Mouse (Mus musculus): ENCODE results near the gene Arl8b. TPM values are rescaled to one million over a fixed set of nuclear protein-coding genes. Genes with fewer than 3 reads are reported as not detected.

Gene Arl8b
- polyA plus RNA-seq, 1 experiment from 2014 or later = 38.0 TPM

DNA sequence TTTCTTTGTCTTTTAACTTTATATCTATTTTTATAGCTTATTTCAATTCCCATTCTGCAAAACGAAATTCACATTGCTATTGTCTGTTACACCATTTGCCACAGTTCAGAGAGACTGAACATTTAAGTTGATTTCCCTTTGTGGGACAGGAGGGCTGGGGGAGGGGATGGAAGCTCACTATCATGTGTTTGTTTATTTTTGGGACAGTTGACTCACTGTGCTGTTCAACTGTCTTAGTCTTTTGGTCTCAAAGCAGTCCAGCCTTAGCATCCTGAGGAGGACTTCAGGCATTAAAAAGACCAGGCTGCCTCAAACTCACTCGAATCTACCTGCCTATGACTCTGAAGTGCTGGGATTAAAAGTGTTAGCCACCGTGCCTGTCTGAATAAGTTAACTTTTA is 43.2 kb downstream of the Arl8b start:
- WGBS (ENCODE audit: insufficient replicate concordance) = 46% methylated on average over 3 of the region's 3 CpGs

DNA sequence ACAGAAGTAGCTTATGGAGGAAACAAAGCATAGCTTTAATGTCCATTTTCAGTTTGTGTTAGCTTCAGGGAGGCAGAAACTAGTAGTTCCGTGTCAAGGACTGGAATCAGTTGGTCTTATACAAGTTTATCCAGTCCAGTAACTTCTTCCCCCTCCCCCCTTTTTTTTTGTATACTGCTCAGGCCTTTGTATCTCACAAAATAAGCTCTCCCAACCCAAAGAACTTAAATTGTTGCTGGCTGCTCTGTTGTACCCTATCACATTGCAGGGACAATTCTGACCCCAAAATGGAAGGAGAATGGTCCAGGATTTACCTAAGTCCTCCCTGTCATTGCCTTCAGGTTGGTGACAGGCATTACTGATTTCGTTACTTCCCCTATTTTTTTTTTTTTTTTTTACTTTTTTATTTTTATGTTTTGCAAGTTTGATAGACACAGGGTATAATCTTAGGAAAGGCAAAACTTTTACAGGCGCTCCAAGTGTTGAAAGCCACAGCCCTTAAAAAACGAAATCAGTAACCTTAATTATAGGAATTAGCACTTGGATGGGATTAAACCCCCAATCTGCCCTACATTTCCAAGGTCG is 44.5 kb downstream of the Arl8b start:
- Histone ChIP-seq H3K4me1 (replicated peaks) (peaks cover 51% of the 10 kb centered on the region), H3K36me3 (peaks cover 17% of the 10 kb centered on the region), H3K27me3 (no peaks in the 10 kb centered on the region), H3K9me3 (replicated peaks) (no peaks in the 10 kb centered on the region), H3K4me2 (peak overlapping the region; percentile 99), H3K27ac (no peak overlapping the region), H3K4me3 (replicated peaks) (peak overlapping the region; percentile 92), H3K9ac (peak overlapping the region; percentile 56)
- 26% methylated on average over 5 of the region's 5 CpGs for WGBS (ENCODE audit: insufficient replicate concordance)
- DNase-seq (no peak), ATAC-seq (ENCODE audit: low read depth) (no peak)

More for the DNA sequence above, 43.2 kb downstream of the Arl8b start:
- Histone ChIP-seq H3K9ac (no peak overlapping the region), H3K27me3 (no peaks in the 10 kb centered on the region), H3K4me3 (replicated peaks) (no peak overlapping the region), H3K9me3 (replicated peaks) (no peaks in the 10 kb centered on the region), H3K4me1 (replicated peaks) (peaks cover 38% of the 10 kb centered on the region), H3K4me2 (no peak overlapping the region), H3K36me3 (peaks cover 29% of the 10 kb centered on the region), H3K27ac (0 out of 2 replicates have a peak overlapping the region, but pooled peaks have one; percentile 14)
- no peak for DNase-seq
- ATAC-seq (ENCODE audit: low read depth) = no peak

DNA sequence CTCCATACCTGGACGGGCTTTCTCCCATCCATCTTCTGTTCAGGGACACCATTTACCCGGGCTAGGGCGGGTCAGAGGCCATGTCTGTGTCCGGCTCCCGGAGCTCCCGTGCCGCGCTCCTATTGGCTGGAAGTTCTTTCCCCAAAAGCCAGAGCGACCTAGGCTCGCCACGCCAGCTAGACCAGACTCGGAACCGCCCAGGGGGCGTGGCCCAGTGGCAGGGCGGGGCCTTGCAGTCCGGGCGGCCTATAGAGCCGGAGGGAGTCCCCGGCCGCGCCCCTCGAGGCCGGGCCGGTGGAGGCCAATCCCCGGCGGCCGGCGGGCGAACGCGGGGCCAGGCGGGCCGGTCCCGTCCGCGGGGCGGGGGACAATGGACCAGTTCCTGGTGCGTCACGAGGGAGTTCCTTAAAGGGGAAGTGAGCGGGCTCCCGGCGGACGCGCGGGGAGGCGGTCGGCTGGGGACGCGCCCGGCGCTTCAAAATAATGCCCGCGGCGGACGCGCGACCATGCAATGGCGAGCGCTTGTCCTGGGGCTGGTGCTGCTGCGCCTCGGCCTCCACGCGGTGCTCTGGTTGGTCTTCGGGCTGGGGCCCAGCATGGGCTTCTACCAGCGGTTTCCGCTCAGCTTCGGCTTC is 45.5 kb downstream of the Arl8b start, which contains the start of gene Edem1:
Edem1 (plus strand) TSS at position 408 of the 635 bp plus-strand sequence.
- Histone ChIP-seq H3K4me3 (replicated peaks) (peak within 1 kb of the TSS; percentile 92), H3K9ac (peak within 1 kb of the TSS; percentile 92)
- WGBS (ENCODE audit: insufficient replicate concordance) = under 1% methylated on average over 67 of the region's 67 CpGs

DNA sequence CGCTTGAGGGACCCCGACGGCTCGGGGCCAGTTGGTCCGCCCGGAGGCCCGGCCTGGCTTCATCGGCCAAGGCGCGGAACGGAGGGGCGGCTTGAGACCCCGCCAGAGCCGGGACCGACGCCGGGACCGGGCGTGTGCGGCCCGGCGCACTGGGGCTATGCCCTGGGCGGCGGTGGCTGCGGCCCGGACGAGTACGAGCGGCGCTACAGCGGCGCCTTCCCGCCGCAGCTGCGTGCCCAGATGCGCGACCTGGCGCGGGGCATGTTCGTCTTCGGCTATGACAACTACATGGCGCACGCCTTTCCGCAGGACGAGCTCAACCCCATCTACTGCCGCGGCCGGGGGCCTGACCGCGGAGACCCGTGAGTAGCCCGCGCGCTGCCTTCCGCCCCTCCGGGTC is 46.0 kb downstream of the Arl8b start:
- no peaks in the 10 kb centered on the region for H3K9me3 ChIP-seq (replicated peaks)
- peaks cover 66% of the 10 kb centered on the region for H3K4me1 ChIP-seq (replicated peaks)
- DNase-seq (peak; percentile 27), ATAC-seq (ENCODE audit: low read depth) (peak; percentile 35)
- H3K9ac ChIP-seq = peak overlapping the region; percentile 92
- H3K4me3 ChIP-seq (replicated peaks) = peak overlapping the region; percentile 92
- WGBS (ENCODE audit: insufficient replicate concordance) = under 1% methylated on average over 56 of the region's 56 CpGs
- H3K27me3 ChIP-seq = no peaks in the 10 kb centered on the region
- H3K4me2 ChIP-seq = peak overlapping the region; percentile 99
- H3K27ac ChIP-seq = peak overlapping the region; percentile 78
- peaks cover 3% of the 10 kb centered on the region; the same call in 1 of the 2 replicates for H3K36me3 ChIP-seq

More for the DNA sequence above, 45.5 kb downstream of the Arl8b start, which contains the start of gene Edem1:
- Histone ChIP-seq H3K9me3 (replicated peaks) (no peaks in the 10 kb centered on the region), H3K36me3 (peaks cover 8% of the 10 kb centered on the region; the same call in 1 of the 2 replicates), H3K27me3 (no peaks in the 10 kb centered on the region), H3K27ac (peak within 1 kb of the TSS; percentile 78), H3K4me2 (peak within 1 kb of the TSS; percentile 99), H3K4me1 (replicated peaks) (peaks cover 61% of the 10 kb centered on the region)
- DNase-seq (peak; percentile 98), ATAC-seq (ENCODE audit: low read depth) (peak; percentile 99)

DNA sequence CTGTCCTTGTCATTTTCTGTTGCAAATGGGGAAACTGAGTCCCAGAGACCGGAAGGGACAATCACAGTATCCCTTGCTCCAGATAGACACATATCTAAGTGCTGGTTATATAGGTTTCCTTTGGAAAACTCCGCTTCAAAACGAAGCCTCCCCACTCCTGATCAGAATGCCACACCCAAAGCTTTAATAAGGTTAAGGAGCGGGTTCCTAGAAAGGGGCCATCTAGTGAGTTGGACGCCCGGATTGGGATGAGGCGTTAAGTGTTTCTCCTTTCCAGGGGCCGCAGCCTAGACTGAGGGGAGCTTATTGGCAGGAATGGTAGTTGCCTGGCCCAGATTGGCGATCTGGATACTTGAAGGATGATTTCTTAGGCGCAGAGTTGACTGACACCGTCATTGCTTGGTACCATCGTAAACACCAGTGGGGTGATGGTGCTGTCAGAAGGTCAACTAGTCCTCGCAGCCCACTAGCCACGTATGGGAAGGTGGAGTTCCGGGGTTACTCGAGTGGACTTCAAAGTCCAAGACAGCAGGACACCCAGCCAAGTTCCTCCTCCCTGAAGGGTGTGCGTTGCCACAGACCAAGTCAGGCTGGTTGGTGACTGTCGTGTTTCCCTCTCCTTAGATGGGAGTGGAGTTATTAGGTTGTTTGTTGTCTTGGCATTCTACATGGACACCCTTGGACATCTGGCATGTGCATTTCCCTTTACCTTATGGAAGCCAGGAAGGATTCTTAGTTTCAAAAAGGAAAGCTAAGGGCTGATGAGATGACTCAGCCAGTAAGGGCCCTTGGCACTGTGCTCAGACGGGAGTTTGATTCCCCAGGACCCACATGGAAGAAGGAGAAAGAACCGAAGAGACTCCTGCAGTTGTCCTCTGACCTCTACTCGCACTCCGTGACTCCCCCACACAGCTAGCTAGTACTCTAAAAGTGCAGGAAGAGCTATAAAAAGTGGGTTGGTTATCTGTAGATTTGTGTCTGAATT is 46.8 kb downstream of the Arl8b start:
- Histone ChIP-seq H3K36me3 (no peaks in the 10 kb centered on the region), H3K4me1 (replicated peaks) (peaks cover 73% of the 10 kb centered on the region), H3K9ac (peak overlapping the region; percentile 92), H3K27ac (peak overlapping the region; percentile 78; the same call in 1 of the 2 replicates), H3K4me2 (peak overlapping the region; percentile 99), H3K4me3 (replicated peaks) (peak overlapping the region; percentile 92), H3K27me3 (no peaks in the 10 kb centered on the region), H3K9me3 (replicated peaks) (no peaks in the 10 kb centered on the region)
- WGBS (ENCODE audit: insufficient replicate concordance) = 15% methylated on average over 22 of the region's 22 CpGs
- no peak for ATAC-seq (ENCODE audit: low read depth)
- DNase-seq = peak; percentile 7

DNA sequence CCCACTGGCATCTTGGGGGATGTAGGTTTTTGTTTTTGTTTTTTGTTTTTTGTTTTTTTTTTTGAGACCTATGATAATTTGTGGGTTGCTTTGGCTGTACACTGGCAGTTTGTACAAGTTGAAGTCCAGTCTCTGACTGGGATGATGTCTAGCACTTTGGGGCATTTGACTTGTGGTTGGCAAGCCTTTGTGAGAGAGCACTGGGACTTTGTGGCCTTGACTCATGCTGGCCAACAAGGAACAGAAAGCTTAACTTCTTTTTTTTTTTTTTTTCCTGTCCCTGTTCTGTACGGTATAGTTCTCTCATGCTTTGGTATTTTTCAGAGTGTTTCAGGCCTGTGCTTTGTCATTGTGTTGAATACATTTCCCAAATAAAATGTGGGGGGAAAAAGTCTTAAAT is 49.3 kb downstream of the Arl8b start:
- 56% methylated on average over 1 of the region's 1 CpGs for WGBS (ENCODE audit: insufficient replicate concordance)
- Histone ChIP-seq H3K27ac (no peak overlapping the region), H3K9me3 (replicated peaks) (no peaks in the 10 kb centered on the region), H3K4me3 (replicated peaks) (no peak overlapping the region), H3K9ac (no peak overlapping the region), H3K4me1 (replicated peaks) (peaks cover 77% of the 10 kb centered on the region), H3K36me3 (no peaks in the 10 kb centered on the region), H3K4me2 (no peak overlapping the region), H3K27me3 (no peaks in the 10 kb centered on the region)
- no peak for DNase-seq
- ATAC-seq (ENCODE audit: low read depth) = no peak

DNA sequence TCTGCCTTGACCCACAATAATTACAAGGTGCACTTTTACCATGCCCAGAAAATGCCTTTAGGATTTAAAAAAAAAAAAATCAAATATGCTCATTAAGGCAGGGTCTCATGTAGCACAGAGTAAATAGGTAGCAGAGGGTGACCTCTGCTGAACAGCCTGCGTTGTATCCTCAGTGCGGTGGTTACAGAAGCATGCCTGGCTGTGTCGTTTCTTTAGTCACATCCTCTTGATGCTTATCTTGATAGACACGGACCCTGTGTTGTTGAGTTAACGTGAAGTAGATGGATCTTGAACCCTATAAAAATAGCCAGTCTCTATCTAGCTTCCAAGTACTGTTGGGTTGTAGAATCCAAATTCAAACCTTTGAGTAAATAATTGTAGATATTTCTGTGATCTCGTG is 50.1 kb downstream of the Arl8b start:
- DNase-seq (no peak), ATAC-seq (ENCODE audit: low read depth) (no peak)
- no peaks in the 10 kb centered on the region for H3K9me3 ChIP-seq (replicated peaks)
- 27% methylated on average over 6 of the region's 6 CpGs for WGBS (ENCODE audit: insufficient replicate concordance)
- H3K36me3 ChIP-seq = peaks cover 2% of the 10 kb centered on the region; the same call in 1 of the 2 replicates
- 0 out of 2 replicates have a peak overlapping the region, but pooled peaks have one; percentile 24 for H3K4me2 ChIP-seq
- H3K4me1 ChIP-seq (replicated peaks) = peaks cover 75% of the 10 kb centered on the region
- H3K27me3 ChIP-seq = no peaks in the 10 kb centered on the region
- no peak overlapping the region for H3K9ac ChIP-seq
- H3K4me3 ChIP-seq (replicated peaks) = no peak overlapping the region
- H3K27ac ChIP-seq = no peak overlapping the region

DNA sequence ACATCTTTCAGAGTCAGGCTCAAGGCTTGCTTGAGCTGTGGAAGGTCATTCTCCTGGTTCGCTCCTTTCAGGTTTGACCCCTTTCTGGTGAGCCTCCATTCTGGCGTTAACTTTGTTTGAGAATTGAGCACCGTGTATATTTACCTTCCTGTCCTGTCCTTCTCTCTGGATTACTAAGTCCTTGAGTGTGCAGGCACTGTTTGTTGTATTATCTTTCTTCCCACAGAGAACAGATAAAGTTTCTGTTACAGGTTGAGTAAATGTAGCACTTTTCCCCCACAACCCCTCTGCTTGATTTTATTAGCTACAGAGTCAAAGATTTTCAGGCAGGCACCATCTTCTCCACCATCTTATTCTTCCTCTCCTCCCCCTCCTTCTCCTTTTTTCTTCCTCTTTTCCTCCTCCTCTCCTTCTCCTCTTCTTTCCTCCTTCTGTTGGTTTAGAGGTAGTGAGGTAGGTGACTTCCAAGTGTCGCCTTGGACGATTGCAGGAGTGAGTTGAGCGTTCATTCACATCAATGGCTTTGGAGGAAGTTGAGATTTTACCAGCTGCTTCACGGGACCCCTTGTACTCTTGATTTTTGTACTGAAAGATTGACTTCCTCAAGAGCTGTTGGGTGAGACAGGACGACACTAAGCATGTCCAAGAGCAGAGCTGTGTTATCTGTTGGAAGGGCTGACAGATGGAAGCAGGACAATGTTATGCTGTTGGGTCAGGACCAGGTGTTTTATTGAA is 51.2 kb downstream of the Arl8b start:
- H3K27ac ChIP-seq = no peak overlapping the region; the same call in 1 of the 2 replicates
- peaks cover 72% of the 10 kb centered on the region for H3K4me1 ChIP-seq (replicated peaks)

DNA sequence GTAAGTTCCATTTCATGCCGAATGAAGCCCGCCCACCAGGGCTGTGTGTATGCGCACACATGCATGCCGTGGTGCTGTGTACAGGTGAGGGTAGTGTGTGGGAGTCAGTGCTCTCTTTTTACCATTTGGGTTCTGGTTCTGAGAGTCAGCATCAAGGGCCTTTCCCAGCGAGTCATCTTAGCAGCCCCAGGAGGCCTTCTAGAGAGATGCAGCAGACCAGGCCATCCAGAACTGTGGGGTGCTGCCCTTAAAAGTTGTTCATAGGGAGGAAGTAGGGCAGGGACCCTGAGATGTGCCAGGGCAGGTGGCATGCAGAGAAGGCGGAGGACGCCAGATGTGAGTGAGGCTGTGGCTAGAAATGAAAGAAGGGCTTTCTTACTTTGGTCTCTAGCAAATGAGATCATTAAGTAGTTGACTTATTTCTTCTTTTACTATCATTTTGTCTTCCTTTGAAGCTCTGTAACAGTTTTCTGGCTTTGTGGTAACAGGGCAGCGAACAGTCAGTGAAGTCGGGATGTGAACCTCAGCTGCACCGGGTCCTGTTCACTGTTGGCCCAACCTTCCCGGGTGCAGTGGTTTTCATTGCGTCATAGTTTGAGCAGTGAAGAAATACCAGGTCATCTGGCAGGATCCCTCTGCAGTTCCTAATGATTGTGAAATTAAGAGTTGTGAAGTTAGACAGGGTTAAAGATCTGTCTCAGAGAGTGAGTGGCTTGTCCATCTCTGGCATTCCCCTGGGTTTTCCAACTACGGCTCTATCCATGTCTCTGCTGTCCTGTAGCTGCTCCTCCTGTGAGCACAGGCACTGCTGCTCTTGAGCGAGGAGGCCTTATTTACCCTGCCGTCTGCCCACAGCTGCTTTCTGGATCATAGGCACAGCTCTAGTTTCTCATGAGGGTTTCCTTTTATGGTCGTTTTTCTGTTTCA is 53.1 kb downstream of the Arl8b start:
- peak; percentile 70 for ATAC-seq (ENCODE audit: low read depth)
- Histone ChIP-seq H3K27ac (peak overlapping the region; percentile 67), H3K9me3 (replicated peaks) (no peaks in the 10 kb centered on the region), H3K9ac (no peak overlapping the region), H3K27me3 (no peaks in the 10 kb centered on the region), H3K4me3 (replicated peaks) (no peak overlapping the region), H3K4me1 (replicated peaks) (peaks cover 60% of the 10 kb centered on the region), H3K4me2 (peak overlapping the region; percentile 26; the same call in 1 of the 2 replicates), H3K36me3 (peaks cover 15% of the 10 kb centered on the region)
- no peak for DNase-seq
- 63% methylated on average over 16 of the region's 16 CpGs for WGBS (ENCODE audit: insufficient replicate concordance)

More for the DNA sequence above, 51.2 kb downstream of the Arl8b start:
- Histone ChIP-seq H3K36me3 (peaks cover 4% of the 10 kb centered on the region), H3K9me3 (replicated peaks) (no peaks in the 10 kb centered on the region), H3K9ac (0 out of 2 replicates have a peak overlapping the region, but pooled peaks have one; percentile 17), H3K4me2 (peak overlapping the region; percentile 24), H3K4me3 (replicated peaks) (no peak overlapping the region), H3K27me3 (no peaks in the 10 kb centered on the region)
- DNase-seq = no peak
- no peak for ATAC-seq (ENCODE audit: low read depth)
- 31% methylated on average over 8 of the region's 8 CpGs for WGBS (ENCODE audit: insufficient replicate concordance)

DNA sequence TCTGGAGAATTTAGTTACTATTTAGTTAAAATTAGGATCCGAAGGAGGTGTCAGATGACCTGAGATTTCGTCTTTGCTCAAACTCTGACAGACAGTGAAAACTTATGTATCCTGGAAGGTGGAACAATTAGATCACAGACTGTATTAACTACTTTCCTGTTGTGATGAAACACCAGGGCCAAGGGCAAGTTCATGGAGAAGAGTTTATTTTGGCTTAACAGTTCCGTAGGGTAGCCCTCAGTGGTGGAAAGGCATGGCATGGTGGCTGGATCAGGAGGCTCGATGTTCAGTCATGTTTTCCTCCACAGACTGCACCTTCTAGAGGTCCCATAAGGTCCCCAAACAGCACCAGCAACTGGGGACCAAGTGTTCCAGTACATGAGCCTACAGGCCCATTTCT is 54.2 kb downstream of the Arl8b start:
- ATAC-seq (ENCODE audit: low read depth) (no peak), DNase-seq (no peak)
- Histone ChIP-seq H3K27ac (no peak overlapping the region), H3K27me3 (no peaks in the 10 kb centered on the region), H3K4me3 (replicated peaks) (no peak overlapping the region), H3K9me3 (replicated peaks) (no peaks in the 10 kb centered on the region), H3K36me3 (peaks cover 24% of the 10 kb centered on the region), H3K4me1 (replicated peaks) (peaks cover 50% of the 10 kb centered on the region), H3K4me2 (no peak overlapping the region), H3K9ac (no peak overlapping the region)
- 73% methylated on average over 4 of the region's 4 CpGs for WGBS (ENCODE audit: insufficient replicate concordance)

All from liver, embryonic 13.5 days (tissue).